ENCODE assay signal across 8 mouse cellular contexts in the genomic region with DNA sequence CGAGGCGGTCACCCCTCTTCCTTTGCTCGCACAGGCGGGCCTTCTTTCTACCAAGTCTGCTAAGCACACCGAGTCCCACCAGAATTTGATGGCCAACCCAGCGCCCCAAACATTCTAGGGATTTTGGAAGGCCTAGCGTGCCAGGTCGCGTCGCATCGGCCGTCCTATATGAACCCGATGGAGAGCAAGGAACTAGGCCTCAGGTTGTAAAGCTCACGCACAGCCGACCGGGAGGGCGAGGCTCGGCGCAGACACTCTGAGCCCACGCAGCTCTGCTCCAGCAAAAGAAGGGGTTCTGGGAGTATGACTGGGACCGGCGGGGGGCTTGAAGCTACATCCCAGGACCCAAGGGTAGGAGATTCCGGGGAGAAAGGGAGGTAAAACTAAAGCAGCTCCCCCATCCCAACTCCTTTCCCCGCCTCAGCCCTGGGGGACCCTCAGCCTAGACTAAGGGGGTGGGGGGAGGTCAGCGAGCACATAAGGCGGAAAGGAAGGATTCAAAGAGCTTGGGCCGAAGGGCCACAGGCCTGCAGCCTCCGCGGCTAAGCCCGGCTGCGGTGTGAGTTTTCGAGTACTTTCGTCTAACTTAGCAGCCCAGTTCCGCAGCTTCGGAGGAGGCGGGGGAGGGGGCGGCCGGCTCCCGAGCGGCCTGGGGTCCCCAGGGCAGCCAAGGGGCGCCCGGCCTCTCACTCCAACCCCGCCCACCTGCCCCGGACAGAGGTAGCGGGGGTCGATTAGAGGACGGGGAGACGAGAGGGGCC. TPM values are rescaled to one million over a fixed set of nuclear protein-coding genes. Genes with fewer than 3 reads are reported as not detected.
DNase-seq lines count a peak whose midpoint lies in the region; ATAC-seq and TF ChIP-seq lines count a peak whose summit lies in the region.

No protein-coding gene starts in this region.

- peak overlapping the region; percentile 77 for H3K27ac ChIP-seq in layer of hippocampus, adult 2 months
- peak overlapping the region; percentile 45; the same call in 1 of the 2 replicates for H3K27ac ChIP-seq in cortical plate, adult 2 months (ENCODE audit: insufficient read depth, low read length)
- H3K27ac ChIP-seq in limb, embryonic 13.5 days = no peak overlapping the region

- no peak for TF ChIP-seq CTCF in layer of hippocampus, adult 2 months (conservative IDR thresholded peaks at IDR 0.05)
- TF ChIP-seq CTCF in cortical plate, adult 2 months (IDR thresholded peaks at IDR 0.05; ENCODE audit: extremely low read depth, insufficient read depth, low read length) = no peak

- no peaks in the 10 kb centered on the region for H3K4me1 ChIP-seq in cortical plate, adult 2 months (ENCODE audit: control insufficient read depth, insufficient read depth, low read length)
- peaks cover 55% of the 10 kb centered on the region for H3K4me1 ChIP-seq in limb, embryonic 13.5 days

- TF ChIP-seq POLR2A in cortical plate, adult 2 months (IDR thresholded peaks at IDR 0.05; ENCODE audit: extremely low read depth, insufficient read depth, low read length) = no peak

- H3K27me3 ChIP-seq in limb, embryonic 13.5 days = peaks cover 87% of the 10 kb centered on the region

- peak overlapping the region; percentile 89 for H3K4me2 ChIP-seq in limb, embryonic 13.5 days (replicated peaks)

- H3K9me3 ChIP-seq in limb, embryonic 13.5 days = no peaks in the 10 kb centered on the region

- no peak for DNase-seq in layer of hippocampus, adult 2 months (ENCODE audit: low spot score in 2 of 2)
- DNase-seq in layer of hippocampus, adult 9-11 months = no peak
- DNase-seq in forelimb bud, embryonic 11.5 days (ENCODE audit: low read depth, low spot score) = peak; percentile 25
- DNase-seq in retina, postnatal 1 day = peak; percentile 30
- no peak for DNase-seq in layer of hippocampus, adult 9-10 months (ENCODE audit: low spot score)
- DNase-seq in urinary bladder, adult 2 months (ENCODE audit: low spot score) = no peak

- H3K36me3 ChIP-seq in limb, embryonic 13.5 days = no peaks in the 10 kb centered on the region

- 4% methylated on average over 39 of the region's 48 CpGs for WGBS in limb, embryonic 13.5 days

- no peak for ATAC-seq in limb, embryonic 13.5 days (ENCODE audit: low FRiP score, low read depth)

- peak overlapping the region; percentile 58 for H3K4me3 ChIP-seq in layer of hippocampus, adult 2 months
- H3K4me3 ChIP-seq in cortical plate, adult 2 months (ENCODE audit: insufficient read depth, low read length) = peak overlapping the region; percentile 47
- H3K4me3 ChIP-seq in limb, embryonic 13.5 days = peak overlapping the region; percentile 56

- H3K9ac ChIP-seq in limb, embryonic 13.5 days = peak overlapping the region; percentile 59

RNA-seq across cellular contexts. Expression of a gene that starts 2.2 kb away (rescaled TPM):
- total RNA-seq in layer of hippocampus, adult 2 months (2021) = 1 to 10 TPM; 3.6 to 4.2 TPM
- 5.6 and 5.9 TPM in 2 replicates for polyA plus RNA-seq in cortical plate, adult 2 months (2012; rRNA removed)
- 1.5 and 1.6 TPM in 2 replicates for polyA plus RNA-seq in limb, embryonic 13.5 days (2015; fragmentation: Nextera tagmentation; extraction: Ambion mirVana)
- polyA plus RNA-seq in urinary bladder, adult 2 months (2012; rRNA removed) = 0.01 and 0.03 TPM in 2 replicates

Comparison
In these comparisons a context has a peak if more than half of its experiments do, and no peak if none do; other contexts are left out.
1. DNase-seq: peak in forelimb bud, embryonic 11.5 days (single experiment) and retina, postnatal 1 day (single experiment); none in layer of hippocampus, adult 2 months (0 of 2), layer of hippocampus, adult 9-11 months (single experiment), layer of hippocampus, adult 9-10 months (single experiment) and urinary bladder, adult 2 months (single experiment).
2. Peak in every context shown above with its lines, with median percentiles within 50 percentile points of each other: H3K4me3 ChIP-seq.